Mouse (Mus musculus): ENCODE measurements around the gene Dclre1a. TPM values are rescaled to one million over a fixed set of nuclear protein-coding genes. Genes with fewer than 3 reads are reported as not detected.
"Not testable (repeated sequence)": the region's sequence is repeated elsewhere in the genome, so short reads cannot be mapped to it uniquely, and the experiment has no call there.

Gene Dclre1a
- total RNA-seq, 1 experiment from 2014 or later: 4.3 TPM

DNA sequence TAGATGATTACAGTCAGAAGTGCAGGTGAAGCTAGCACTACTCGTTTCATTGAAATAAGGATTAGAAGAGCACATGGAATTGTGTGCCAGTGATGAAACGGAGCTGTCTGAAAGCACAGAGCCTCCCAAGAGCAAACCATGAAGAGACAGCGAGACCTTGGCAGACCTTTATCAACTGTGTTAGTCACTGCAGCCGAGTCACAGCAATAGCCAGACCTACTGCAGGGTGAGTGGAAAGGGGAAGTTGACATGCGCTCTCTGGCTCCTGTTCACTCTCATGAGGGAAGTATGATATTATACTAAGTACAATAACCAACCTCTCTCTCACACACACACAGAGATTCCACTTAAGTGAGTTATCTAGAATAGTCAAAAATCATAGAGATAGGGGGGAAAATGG, 8.0 kb upstream of the Dclre1a start:
- peak; percentile 77 for ATAC-seq (ENCODE audit: extremely low read depth, insufficient number of reproducible peaks, low FRiP score, poor library complexity, severe bottlenecking)

DNA sequence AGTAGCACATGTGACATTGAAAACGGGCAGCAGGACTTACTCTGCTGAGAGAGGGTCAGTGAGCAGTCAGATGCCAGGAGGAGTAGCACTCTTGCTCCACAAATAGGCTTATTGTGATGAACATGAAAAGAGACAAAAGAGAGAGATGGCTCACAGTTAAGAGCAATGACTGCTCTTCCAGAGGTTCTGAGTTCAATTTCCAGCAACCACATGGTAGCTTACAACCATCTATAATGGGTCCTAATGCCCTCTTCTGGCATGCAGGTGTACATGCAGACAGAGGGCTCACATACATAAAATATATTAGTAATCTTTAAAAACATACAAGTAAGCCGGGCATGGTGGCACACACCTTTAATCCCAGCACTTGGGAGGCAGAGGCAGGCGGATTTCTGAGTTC, 5.2 kb upstream of the Dclre1a start:
- no peak for ATAC-seq (ENCODE audit: extremely low read depth, insufficient number of reproducible peaks, low FRiP score, poor library complexity, severe bottlenecking)

DNA sequence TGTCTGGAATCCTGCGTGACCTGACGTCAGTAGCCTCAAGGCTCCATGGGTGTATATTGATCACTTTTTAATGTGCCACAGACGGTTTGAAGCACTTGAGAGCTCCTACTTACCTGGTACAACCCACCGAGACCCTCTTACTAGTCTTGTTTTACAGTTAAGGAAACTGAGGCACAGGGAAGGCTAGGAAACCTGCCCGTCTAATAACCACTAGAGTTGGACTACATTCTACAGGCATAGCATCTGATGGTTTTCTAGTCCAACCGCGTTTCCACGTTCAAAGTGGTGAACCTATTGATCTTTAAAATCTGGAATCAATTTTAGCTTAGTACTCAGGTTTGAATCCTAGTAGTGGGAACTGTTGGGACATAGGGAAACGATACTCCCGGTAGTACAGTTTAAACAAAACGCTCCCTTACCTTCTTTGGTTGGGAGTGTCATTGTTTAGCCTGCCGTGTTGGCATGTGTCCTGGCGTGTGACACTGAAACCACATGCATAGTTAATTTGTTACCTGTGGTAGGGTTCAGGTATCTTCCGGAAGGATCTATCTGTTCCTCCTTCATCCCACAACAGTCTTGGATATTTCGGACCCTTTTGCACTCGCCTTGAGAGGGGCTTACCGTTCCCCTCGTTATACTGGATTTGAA, 1.1 kb upstream of the Dclre1a start:
- 0 out of 2 replicates have a peak, but pooled peaks have one; percentile 17 for ATAC-seq (ENCODE audit: extremely low read depth, insufficient number of reproducible peaks, low FRiP score, poor library complexity, severe bottlenecking)

DNA sequence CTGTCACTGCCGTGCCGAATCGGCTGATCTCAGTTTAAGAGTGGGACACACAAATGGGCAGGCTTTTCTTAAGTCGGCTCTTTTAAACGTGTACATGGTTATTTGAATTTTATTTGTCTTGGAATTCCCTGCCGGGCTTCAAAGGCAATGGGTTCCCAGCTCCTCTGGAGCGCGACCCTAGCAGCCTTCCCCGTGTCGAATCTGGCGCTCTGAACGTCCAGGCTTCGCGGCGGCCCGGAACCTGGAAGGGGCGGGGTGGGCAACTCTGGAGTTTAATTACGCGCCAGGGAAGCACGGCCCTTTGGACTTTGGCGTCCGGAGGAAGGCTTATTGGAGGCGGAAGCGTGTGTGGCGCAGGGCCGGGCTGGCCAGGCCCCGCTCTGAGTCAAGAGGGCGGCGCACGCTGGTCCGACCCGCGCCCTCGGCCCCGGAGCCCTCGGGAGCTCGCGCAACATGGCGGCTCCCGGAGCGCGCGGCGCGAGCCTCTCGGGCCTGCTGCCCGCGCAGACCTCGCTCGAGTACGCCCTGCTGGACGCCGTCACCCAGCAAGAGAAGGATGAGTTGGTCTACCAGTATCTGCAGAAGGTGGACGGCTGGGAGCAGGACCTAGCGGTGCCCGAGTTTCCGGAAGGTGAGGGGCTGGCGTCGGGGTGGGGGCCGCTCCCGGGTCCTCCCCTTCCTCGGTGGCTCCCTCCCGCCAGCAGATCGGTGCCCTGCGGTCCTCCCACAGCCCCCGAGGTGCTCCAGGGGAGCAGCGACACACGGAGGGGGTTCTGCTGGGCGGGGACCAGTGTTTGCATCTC, 409 bp upstream of the Dclre1a start, which contains the start of gene Nhlrc2:
Nhlrc2 (plus strand) TSS at position 32 of the 803 bp plus-strand sequence.
- ATAC-seq (ENCODE audit: extremely low read depth, insufficient number of reproducible peaks, low FRiP score, poor library complexity, severe bottlenecking): peak; percentile 70

DNA sequence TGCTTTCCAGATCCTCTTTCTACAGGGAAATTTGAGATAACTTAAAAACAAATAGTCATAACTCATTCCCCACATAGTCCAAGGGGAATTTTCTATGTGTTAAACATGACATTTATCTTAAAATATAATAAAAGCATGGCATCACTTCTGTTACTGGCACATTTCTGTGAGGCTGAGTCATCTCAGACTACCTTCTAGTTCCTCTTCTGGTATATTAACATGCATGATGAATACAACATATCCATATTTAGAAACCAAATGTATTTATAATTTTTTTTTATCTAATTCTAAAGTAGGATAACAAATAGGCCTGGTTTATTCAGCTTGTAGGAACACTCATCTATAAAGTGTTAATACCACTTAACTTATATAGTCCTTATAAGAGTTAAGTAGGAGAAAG, 2.0 kb downstream of the Dclre1a start:
- no peak for ATAC-seq (ENCODE audit: extremely low read depth, insufficient number of reproducible peaks, low FRiP score, poor library complexity, severe bottlenecking)

DNA sequence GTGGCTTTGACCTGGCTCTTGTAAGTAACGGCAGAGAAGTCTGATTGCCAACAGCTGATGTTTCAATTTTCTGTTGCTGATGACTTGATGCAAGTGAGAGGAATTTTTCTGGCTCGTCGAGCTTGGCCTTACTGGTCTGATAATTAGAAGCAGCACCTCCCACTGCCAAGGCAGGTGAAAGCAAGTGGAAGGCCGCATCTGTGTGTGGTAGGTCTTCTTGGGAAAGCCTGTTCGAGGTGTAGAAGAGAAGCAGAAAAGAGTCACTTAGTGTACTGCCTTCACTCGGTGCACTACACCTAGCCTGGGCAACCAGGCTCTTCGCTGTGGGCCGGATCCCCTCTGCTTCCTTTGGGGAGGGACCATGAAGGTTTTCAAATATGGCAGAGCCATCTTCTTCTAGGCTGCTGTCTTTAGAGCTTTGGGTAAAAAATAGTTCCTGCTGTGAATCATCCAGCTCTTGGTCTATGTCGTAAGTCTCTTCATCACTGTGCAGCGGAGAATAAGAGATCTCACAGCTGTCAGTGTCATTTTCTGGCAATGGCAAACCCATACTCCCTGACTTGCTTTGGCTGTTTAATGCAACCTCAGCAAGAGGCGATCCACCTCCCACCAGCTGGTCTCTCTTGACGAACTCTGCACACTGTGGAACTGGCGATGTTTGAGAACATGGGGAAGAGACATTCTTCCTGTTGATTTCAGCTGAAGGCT, 3.2 kb downstream of the Dclre1a start:
- no peak for ATAC-seq (ENCODE audit: extremely low read depth, insufficient number of reproducible peaks, low FRiP score, poor library complexity, severe bottlenecking)

- no peak for ATAC-seq (ENCODE audit: extremely low read depth, insufficient number of reproducible peaks, low FRiP score, poor library complexity, severe bottlenecking)
These were observed 4.7 kb downstream of the Dclre1a start for GRCm38 (mm10) chr19:56543320-56543719.

- no peak for ATAC-seq (ENCODE audit: extremely low read depth, insufficient number of reproducible peaks, low FRiP score, poor library complexity, severe bottlenecking)
These were observed 12.3 kb downstream of the Dclre1a start for GRCm38 (mm10) chr19:56535765-56536164.

DNA sequence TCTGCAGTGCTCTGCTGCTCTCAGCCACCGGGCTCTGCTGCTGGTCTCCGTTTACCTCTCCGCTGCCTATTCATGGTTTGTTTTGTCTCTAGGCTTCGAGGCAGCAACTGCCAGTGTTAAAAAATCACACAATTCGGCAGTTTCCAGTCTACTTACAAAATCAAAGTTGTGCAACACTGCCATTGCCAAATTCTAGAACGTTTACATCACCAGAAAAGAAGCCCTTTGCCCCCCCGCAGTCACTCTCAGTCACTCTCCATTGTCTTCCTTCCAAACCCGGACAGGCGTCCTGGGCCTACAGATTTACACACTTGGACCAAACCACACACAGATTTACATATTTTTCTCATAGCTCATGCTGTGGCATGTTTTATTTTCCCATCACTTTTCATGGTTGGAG, 13.0 kb downstream of the Dclre1a start:
- ATAC-seq (ENCODE audit: extremely low read depth, insufficient number of reproducible peaks, low FRiP score, poor library complexity, severe bottlenecking): no peak

- no peak for ATAC-seq (ENCODE audit: extremely low read depth, insufficient number of reproducible peaks, low FRiP score, poor library complexity, severe bottlenecking)
These were observed 13.7 kb downstream of the Dclre1a start for GRCm38 (mm10) chr19:56534337-56534736.

GRCm38 (mm10) chr19:56533291-56534071, 14.5 kb downstream of the Dclre1a start:
- no peak for ATAC-seq (ENCODE audit: extremely low read depth, insufficient number of reproducible peaks, low FRiP score, poor library complexity, severe bottlenecking)

DNA sequence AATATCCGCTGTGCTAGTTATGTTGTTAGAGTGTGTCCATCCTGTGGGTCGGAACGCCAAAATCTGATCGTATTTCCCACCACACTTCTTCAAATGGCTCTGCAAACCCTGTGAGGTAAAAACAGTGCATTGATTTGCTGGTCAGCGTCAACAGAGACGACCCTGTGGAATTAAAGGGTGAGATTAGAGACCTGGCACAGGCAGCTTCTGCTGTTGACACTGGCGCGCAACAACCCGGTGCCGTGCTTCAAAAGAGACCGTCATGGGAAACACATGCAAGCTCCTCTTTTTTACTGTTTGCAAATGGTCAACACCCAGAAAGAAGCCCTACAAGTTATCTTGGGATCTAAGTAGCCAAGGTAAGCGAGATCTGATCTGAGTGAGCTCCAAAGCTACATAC, 16.8 kb downstream of the Dclre1a start:
- ATAC-seq (ENCODE audit: extremely low read depth, insufficient number of reproducible peaks, low FRiP score, poor library complexity, severe bottlenecking): no peak

- ATAC-seq (ENCODE audit: extremely low read depth, insufficient number of reproducible peaks, low FRiP score, poor library complexity, severe bottlenecking): peak; percentile 91
These were observed 17.5 kb downstream of the Dclre1a start for GRCm38 (mm10) chr19:56530529-56530928.

DNA sequence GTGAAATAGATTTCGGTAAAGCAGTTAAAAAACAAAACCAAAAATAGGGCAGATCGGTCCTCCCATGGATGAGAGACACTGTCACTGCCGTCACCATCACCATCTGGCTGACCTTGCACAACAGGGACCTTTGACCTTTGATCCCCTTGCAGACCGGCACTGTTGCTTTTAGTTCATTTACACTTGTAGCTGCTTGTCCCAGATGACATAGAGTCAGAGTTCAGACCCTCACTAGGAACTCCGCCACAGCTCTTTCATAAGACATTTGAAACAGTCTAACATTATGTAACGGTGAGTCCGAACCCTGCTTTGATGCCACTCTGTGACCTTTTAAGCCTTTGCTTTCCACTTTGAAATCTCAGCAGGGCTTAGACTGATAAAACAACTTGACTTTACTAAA, 28.6 kb downstream of the Dclre1a start:
- not testable (repeated sequence) for ATAC-seq (ENCODE audit: extremely low read depth, insufficient number of reproducible peaks, low FRiP score, poor library complexity, severe bottlenecking)

DNA sequence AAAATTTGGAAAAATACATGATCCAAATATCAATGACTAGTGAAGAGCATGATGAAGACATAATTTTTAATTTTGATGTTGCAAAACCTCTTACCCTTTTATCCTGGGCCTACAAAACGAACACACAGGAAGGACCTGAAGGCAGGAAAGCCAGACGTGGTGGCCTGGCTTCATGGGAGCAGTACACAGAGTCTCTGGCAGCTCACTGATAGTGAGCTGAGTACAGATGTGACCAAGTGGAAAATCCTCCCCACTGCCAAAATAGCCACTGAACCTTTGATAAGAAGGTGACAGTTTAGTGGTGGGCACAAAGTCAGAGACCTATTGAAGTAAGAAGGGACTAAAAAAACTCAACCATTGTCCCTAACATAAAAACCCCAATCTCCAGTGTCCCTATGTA, 34.5 kb downstream of the Dclre1a start:
- ATAC-seq (ENCODE audit: extremely low read depth, insufficient number of reproducible peaks, low FRiP score, poor library complexity, severe bottlenecking): not testable (repeated sequence)

DNA sequence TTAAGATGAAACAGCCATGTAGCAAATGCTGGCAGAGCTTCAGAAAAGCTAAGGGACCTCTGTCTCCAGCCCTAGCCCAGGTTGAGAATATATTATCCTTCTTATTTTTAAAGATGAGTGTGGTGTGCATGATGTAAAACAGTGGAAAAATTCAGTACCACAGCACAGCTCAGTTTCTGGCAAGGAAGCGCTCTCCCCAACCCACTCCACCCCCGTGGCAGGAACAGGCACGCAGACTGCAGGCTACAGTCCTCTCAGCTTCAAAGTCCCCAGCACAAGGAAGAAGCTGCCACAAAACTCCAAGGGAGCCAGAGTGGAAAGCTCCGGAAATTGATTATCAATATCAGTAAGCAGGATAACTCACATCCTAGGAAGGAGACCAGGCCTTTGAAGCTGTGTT, 36.8 kb downstream of the Dclre1a start:
- ATAC-seq (ENCODE audit: extremely low read depth, insufficient number of reproducible peaks, low FRiP score, poor library complexity, severe bottlenecking): not testable (repeated sequence)

DNA sequence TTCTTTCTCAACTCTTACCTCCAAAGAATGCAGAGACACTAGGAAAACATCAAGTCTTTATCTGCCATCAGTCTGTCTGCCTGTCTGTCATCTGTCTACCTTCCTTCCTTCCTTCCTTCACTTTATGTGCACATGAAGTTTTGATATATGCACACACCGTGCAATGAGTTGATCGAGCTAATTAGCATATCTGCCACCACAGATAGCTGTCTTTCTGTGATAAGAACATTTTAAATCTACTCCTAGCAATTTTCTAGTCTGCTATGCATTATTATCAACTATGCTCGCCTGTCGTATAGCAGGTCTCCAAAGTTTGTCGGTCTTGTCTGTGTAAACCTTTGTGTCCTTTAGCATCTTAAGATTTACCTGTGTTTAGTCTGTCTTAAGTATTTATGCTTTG, 44.5 kb downstream of the Dclre1a start:
- ATAC-seq (ENCODE audit: extremely low read depth, insufficient number of reproducible peaks, low FRiP score, poor library complexity, severe bottlenecking): not testable (repeated sequence)

GRCm38 (mm10) chr19:56503069-56503468, 45.0 kb downstream of the Dclre1a start:
- ATAC-seq (ENCODE audit: extremely low read depth, insufficient number of reproducible peaks, low FRiP score, poor library complexity, severe bottlenecking): not testable (repeated sequence)

- not testable (repeated sequence) for ATAC-seq (ENCODE audit: extremely low read depth, insufficient number of reproducible peaks, low FRiP score, poor library complexity, severe bottlenecking)
These were observed 53.9 kb downstream of the Dclre1a start for GRCm38 (mm10) chr19:56494157-56494556.
